Mouse (Mus musculus) embryonic facial prominence, embryonic 11.5 days (tissue): ENCODE data around the gene Hes3. TPM values are rescaled to one million over a fixed set of nuclear protein-coding genes. Genes with fewer than 3 reads are reported as not detected.
A peak's percentile ranks its signal among the peaks of the same experiment; 100 is the strongest.

Experiments
- ATAC-seq: fragments of 200-750 bp; cut with Nextera tagmentation; replicated peaks from 2 replicates; pipeline ENCODE4 v1.8.0; 2017; ENCODE audit warnings: low read depth; ENCODE audit not compliant: insufficient number of reproducible peaks, low FRiP score, low TSS enrichment
- DNase-seq: peaks from one replicate; pipeline ENCODE4 v3.0.0-alpha.2; 2015; ENCODE audit warnings: low spot score
- H3K27ac ChIP-seq: fragments of 300-500 bp; sonication (generic); replicated peaks from 2 replicates; pipeline ENCODE4 v1.5.1; 2014; ENCODE audit warnings: mild to moderate bottlenecking, low read depth, low read length, control low read depth
- H3K27me3 ChIP-seq: fragments of 300-500 bp; sonication (generic); 2 replicates; pipeline ENCODE4 v1.6.1; 2014; ENCODE audit warnings: mild to moderate bottlenecking, low read length, moderate library complexity, mixed read lengths; ENCODE audit not compliant: control insufficient read depth, insufficient read depth
- H3K36me3 ChIP-seq: fragments of 300-500 bp; sonication (generic); replicated peaks from 2 replicates; pipeline ENCODE4 v1.6.1; 2014; ENCODE audit warnings: low read depth, mild to moderate bottlenecking, low read length, moderate library complexity, mixed read lengths; ENCODE audit not compliant: control insufficient read depth, insufficient read depth
- H3K4me1 ChIP-seq: fragments of 300-500 bp; sonication (generic); 2 replicates; pipeline ENCODE4 v1.6.1; 2014; ENCODE audit warnings: low read length, mixed read lengths; ENCODE audit not compliant: control insufficient read depth, insufficient read depth
- H3K4me2 ChIP-seq: fragments of 300-500 bp; sonication (generic); 2 replicates; pipeline ENCODE4 v1.6.1; 2014; ENCODE audit warnings: low read depth, mild to moderate bottlenecking, control low read depth, low read length, moderate library complexity
- H3K4me3 ChIP-seq: fragments of 300-500 bp; sonication (generic); 2 replicates; pipeline ENCODE4 v1.5.1; 2014; ENCODE audit warnings: low read depth, low read length, control low read depth
- H3K9ac ChIP-seq: fragments of 300-500 bp; sonication (generic); replicated peaks from 2 replicates; pipeline ENCODE4 v1.6.1; 2014; ENCODE audit warnings: mild to moderate bottlenecking, control low read depth, low read length
- H3K9me3 ChIP-seq: fragments of 300-500 bp; sonication (generic); replicated peaks from 2 replicates; pipeline ENCODE4 v1.6.1; 2016; ENCODE audit warnings: mild to moderate bottlenecking, low read length, inconsistent platforms, mixed read lengths; ENCODE audit not compliant: control insufficient read depth
- WGBS: fragments of 180-500 bp; shearing (Covaris S2); extraction: QIAGEN DNeasy Blood & Tissue Kit; methylation state at CpG from one replicate; pipeline ENCODE4 v1.1.7; 2014; 5-methylcytosine and 5-hydroxymethylcytosine counted together
- polyA plus RNA-seq: library from polyadenylated mRNA; unstranded; fragments of >200 nt; fragmentation: Nextera tagmentation; extraction: Ambion mirVana; gene quantifications from 2 replicates; pipeline ENCODE4 v1.2.1, GENCODE M21; 2014

Gene Hes3
- polyA plus RNA-seq, 1 experiment from 2014 or later = 0.65 TPM

DNA sequence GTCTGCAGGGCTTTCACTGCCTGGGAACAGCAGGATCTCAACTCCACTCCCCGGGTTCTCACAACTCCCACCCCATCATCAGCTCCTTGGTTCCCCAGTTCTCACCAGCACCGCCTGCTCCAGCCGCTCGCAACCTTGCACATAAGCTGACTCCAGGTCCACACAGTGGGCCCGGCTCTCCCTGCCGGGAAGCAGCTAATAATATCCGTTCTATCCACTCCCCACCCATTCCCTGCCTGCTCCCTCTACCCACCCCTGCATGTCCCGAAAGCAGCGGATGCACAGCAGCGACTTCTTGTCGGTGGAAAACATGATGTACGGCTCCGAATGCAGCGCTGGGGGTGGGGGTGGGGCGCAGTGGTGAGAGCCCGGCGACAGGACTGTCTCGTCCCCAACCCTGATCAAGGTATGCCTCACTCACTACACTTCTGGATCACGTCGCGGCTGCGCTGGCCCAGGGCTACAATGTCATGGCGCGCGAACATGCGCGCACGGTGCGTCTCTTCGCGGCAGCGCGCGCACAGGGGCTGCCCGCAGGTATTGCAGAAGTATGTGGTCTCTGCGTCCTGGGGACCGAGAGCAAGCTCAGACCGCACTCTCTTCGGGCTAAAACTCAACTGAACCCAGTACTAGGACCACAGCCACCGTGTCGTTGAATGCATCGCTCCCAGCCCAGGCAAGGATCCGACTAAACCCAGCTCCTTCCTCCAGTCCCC, 24.2 kb upstream of the Hes3 start:
- Histone ChIP-seq H3K4me3 (peak overlapping the region; percentile 26), H3K27me3 (peaks cover 66% of the 10 kb centered on the region), H3K4me1 (peaks cover 8% of the 10 kb centered on the region; the same call in 1 of the 2 replicates), H3K4me2 (peak overlapping the region; percentile 38), H3K9ac (no peak overlapping the region), H3K27ac (no peak overlapping the region), H3K36me3 (no peaks in the 10 kb centered on the region), H3K9me3 (no peaks in the 10 kb centered on the region)
- ATAC-seq = no peak
- 2% methylated on average over 43 of the region's 43 CpGs for WGBS
- peak; percentile 43 for DNase-seq

DNA sequence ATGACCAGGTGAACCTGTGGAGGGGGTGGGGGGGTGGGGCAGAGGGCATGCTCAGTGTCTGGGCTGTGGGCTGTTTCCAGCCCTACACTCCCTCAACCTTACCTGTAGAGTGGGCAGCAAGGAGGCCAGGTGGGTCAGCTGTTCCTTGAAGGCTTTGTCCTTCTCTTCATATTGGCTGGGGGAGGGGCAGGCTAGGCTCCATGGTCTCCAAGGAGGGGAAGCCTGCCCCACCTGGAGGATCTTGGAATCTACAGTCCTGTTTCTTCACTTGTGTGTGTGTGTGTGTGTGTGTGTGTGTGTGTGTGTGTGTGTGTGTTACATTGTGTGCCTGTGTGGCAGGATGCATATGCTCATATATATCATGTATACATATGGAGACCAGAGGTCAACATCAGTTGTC, 22.5 kb upstream of the Hes3 start:
- no peak overlapping the region for H3K4me2 ChIP-seq
- H3K9me3 ChIP-seq = no peaks in the 10 kb centered on the region
- no peak for ATAC-seq
- peak; percentile 66 for DNase-seq
- peak overlapping the region; percentile 23; the same call in 1 of the 2 replicates for H3K4me3 ChIP-seq
- H3K27ac ChIP-seq = no peak overlapping the region
- no peaks in the 10 kb centered on the region for H3K36me3 ChIP-seq
- peaks cover 8% of the 10 kb centered on the region; the same call in 1 of the 2 replicates for H3K4me1 ChIP-seq
- peaks cover 66% of the 10 kb centered on the region for H3K27me3 ChIP-seq
- H3K9ac ChIP-seq = no peak overlapping the region

DNA sequence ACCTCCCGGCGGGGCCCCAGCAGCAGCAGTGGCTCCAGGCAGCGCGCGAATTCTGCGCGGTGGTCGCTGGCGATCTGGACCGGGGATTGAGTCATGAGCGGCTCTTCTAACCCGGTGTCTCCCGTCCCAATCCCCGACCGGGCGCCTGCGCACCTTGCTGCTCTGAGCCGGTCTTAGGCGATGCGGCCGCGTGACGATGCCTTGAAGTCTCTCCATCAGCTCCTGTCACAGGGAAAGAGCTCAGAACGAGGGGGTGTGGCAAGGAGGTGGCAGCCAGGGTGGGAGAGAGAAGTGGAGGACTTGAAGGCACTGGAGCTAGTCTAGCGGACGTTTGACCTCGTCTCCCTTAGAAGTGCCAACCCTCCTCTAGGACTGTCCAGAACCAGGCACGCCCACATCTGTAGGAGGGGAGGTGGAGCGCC, 21.8 kb upstream of the Hes3 start:
- DNase-seq (peak; percentile 46), ATAC-seq (peak; percentile 46)
- peaks cover 8% of the 10 kb centered on the region; the same call in 1 of the 2 replicates for H3K4me1 ChIP-seq
- peaks cover 63% of the 10 kb centered on the region for H3K27me3 ChIP-seq
- H3K9me3 ChIP-seq = no peaks in the 10 kb centered on the region
- WGBS = under 1% methylated on average over 29 of the region's 29 CpGs
- no peaks in the 10 kb centered on the region for H3K36me3 ChIP-seq
- H3K4me3 ChIP-seq = peak overlapping the region; percentile 23
- H3K4me2 ChIP-seq = peak overlapping the region; percentile 54
- peak overlapping the region; percentile 47 for H3K9ac ChIP-seq
- no peak overlapping the region for H3K27ac ChIP-seq

- Histone ChIP-seq H3K4me1 (peaks cover 8% of the 10 kb centered on the region; the same call in 1 of the 2 replicates), H3K4me2 (0 out of 2 replicates have a peak overlapping the region, but pooled peaks have one; percentile 11), H3K9ac (no peak overlapping the region), H3K27ac (no peak overlapping the region), H3K4me3 (peak overlapping the region; percentile 0; the same call in 1 of the 2 replicates), H3K9me3 (no peaks in the 10 kb centered on the region), H3K36me3 (no peaks in the 10 kb centered on the region), H3K27me3 (peaks cover 56% of the 10 kb centered on the region)
- ATAC-seq = no peak
- no peak for DNase-seq
- WGBS = 2% methylated on average over 14 of the region's 14 CpGs
Measured at GRCm38 (mm10) chr4:152312186-152312585, 20.7 kb upstream of the Hes3 start.

DNA sequence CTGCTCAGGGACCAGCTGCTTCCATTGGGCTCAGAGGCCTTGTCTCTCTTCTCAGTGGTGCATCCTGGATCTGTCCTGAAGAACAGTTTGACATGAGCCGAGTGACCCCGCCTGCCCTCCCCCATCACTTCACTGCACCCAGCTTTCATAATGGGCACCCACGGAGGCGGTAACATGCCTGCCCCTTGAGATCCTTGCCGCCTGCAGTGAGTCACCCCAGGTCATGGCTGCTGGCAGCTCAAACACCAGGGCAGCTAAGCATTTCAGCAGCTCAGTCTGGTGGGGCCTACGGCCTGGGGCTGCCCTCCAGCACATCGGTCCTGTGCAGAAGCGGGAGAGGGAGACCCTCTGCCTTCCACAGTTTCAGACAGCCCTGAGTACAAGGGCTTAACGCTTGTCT, 16.1 kb upstream of the Hes3 start:
- no peak for DNase-seq
- H3K36me3 ChIP-seq = 0 out of 2 replicates have a peak, but pooled peaks cover 2% of the 10 kb centered on the region
- H3K4me2 ChIP-seq = no peak overlapping the region
- 77% methylated on average over 9 of the region's 9 CpGs for WGBS
- no peak overlapping the region for H3K27ac ChIP-seq
- H3K9ac ChIP-seq = no peak overlapping the region
- H3K27me3 ChIP-seq = peaks cover 14% of the 10 kb centered on the region
- no peaks in the 10 kb centered on the region for H3K4me1 ChIP-seq
- H3K4me3 ChIP-seq = no peak overlapping the region
- no peak for ATAC-seq
- H3K9me3 ChIP-seq = no peaks in the 10 kb centered on the region

DNA sequence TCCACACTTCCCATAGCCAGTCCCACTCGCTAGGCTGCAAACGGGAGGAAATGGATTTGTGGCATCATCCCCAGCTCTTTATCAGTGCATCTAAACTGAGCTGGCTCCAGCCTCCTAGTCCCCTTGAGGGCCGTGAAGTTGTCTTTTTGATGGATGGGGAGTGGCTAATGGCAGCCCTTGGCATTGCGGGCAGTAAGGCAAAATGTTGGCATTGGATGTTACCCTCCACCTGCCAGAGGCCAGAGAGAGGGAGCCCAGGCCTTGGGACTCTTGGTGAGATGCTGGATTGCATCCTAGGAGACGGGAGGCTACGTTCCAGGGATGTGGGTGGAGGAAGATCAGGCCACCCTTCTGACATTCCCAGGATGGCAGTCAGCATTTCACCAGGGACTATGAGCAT, 14.5 kb upstream of the Hes3 start:
- DNase-seq (no peak), ATAC-seq (no peak)
- Histone ChIP-seq H3K4me1 (no peaks in the 10 kb centered on the region), H3K4me2 (no peak overlapping the region), H3K27ac (no peak overlapping the region), H3K9me3 (no peaks in the 10 kb centered on the region), H3K4me3 (no peak overlapping the region), H3K27me3 (no peaks in the 10 kb centered on the region; the same call in 1 of the 2 replicates), H3K36me3 (0 out of 2 replicates have a peak, but pooled peaks cover 2% of the 10 kb centered on the region), H3K9ac (no peak overlapping the region)
- WGBS = 83% methylated on average over 6 of the region's 6 CpGs

DNA sequence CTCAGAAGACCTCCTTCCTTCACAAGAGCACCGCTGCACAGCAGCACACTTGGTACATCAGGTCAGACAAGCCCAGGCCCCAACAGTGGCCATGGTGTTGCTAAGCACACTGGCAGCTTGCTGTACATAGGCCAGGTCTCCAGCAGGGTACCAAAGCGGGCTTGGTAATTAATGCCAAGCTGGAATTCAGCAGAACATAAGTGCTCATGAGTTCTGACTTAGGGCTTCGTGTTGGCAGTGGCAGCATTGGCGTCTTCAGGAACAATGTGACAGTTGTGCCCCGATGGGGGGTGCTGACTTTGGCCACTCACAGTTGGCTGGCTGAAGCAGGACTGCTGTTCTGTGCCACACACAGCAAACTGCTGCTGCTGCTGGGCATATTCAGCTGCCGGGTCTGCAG, 13.2 kb upstream of the Hes3 start:
- H3K9me3 ChIP-seq = no peaks in the 10 kb centered on the region

GRCm38 (mm10) chr4:152303172-152303571, 11.7 kb upstream of the Hes3 start:
- DNase-seq = no peak

More for the DNA sequence above, 13.2 kb upstream of the Hes3 start:
- WGBS = 95% methylated on average over 6 of the region's 6 CpGs
- H3K4me2 ChIP-seq = no peak overlapping the region
- DNase-seq = no peak
- no peak for ATAC-seq
- no peak overlapping the region for H3K9ac ChIP-seq
- no peaks in the 10 kb centered on the region for H3K27me3 ChIP-seq
- no peaks in the 10 kb centered on the region for H3K4me1 ChIP-seq
- H3K4me3 ChIP-seq = no peak overlapping the region
- 0 out of 2 replicates have a peak, but pooled peaks cover 3% of the 10 kb centered on the region for H3K36me3 ChIP-seq
- no peak overlapping the region for H3K27ac ChIP-seq

More at GRCm38 (mm10) chr4:152303172-152303571, 11.7 kb upstream of the Hes3 start:
- Histone ChIP-seq H3K4me1 (no peaks in the 10 kb centered on the region), H3K9me3 (no peaks in the 10 kb centered on the region), H3K9ac (no peak overlapping the region), H3K36me3 (0 out of 2 replicates have a peak, but pooled peaks cover 4% of the 10 kb centered on the region), H3K4me2 (no peak overlapping the region), H3K4me3 (no peak overlapping the region), H3K27ac (no peak overlapping the region), H3K27me3 (no peaks in the 10 kb centered on the region)
- no peak for ATAC-seq
- WGBS = 88% methylated on average over 10 of the region's 10 CpGs
